Mouse (Mus musculus) hindlimb bud, embryonic 11.5 days (tissue): ENCODE results near the gene Grin2c.

Experiments used
- DNase-seq: peaks from one replicate; pipeline ENCODE4 v3.0.0-alpha.2; 2012; ENCODE audit warnings: low read depth, low spot score; ENCODE audit errors: extremely low spot score

Gene Grin2c

DNA sequence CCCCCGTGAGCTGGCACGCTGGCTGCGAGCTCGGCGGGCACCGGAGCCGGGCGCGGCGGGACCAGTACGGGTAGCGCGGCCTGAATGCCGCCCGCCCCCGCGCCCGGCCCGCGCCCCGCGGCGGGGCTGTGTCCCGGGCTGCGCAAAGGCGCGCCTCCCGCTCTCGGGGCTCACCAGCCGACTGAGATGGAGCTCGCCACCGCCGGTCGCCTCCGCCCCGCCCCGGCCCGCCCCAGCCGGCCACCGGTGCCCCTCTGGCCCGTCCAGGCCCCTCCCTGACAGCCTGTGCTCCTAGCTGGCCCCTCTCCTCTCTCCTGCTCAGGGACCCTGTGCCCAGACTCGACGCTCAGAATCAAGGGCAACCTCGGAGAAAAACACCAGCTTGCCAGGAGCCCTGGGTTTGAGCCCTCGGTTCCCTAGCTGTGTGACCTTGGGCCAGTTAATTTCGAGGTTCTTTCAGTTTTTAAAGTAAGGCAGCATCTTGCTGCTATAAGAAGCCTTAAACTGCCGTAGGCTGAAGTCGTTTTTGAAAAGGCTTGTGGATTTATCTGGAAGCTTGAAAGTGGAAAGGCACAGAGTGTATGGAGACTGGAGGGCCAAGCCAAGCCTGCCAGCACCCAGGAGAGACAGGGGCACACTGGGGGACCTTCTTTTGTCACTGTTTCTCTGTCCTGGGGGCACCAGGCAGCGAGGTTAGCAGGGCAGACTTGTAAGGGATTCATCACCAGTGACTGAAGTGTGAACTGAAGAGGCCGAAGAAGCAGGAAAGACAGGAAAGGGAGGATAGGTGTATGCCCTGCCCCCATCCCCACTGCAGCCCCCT, at the start of gene Grin2c:
Grin2c (minus strand) TSS at position 183 of the 823 bp plus-strand sequence.
- no peak for DNase-seq

DNA sequence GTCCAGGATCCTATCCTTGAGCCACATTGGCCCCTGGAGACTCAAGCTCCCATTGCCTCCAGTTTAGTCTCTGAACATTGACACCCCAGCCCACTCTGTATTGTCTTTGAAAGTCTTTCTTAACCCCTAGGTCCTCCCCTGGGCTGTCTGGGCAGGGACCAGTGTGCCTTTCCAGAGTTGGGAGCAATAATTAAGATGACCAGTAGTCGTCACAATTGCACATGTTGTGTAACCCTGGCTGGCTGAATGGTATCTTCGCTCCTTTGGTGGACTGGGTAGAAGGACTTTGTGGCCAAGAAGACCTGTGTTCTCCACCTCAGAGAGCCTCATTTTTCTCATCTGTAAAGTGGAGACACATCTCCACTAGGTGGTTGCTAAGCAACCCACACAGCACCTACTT, 47.2 kb upstream of the Grin2c start:
- DNase-seq: no peak

DNA sequence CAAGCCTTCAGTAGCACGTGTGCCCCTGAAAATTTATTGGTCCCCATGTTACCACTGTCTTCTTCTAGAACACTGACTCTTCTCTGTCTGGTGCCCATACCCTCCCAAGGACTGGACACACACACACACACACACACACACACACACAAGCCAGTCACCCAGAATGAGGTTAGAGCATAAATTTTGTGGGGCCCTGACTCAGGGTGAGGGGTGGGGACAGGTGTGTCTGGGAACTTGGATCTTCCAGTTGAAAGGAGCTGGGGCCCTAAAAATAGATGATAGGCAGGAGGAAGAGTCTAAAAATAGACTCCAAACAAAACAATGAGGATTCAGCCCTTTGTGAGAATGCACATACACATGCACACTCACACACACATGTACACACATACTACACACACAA, 41.7 kb upstream of the Grin2c start:
- no peak for DNase-seq

DNA sequence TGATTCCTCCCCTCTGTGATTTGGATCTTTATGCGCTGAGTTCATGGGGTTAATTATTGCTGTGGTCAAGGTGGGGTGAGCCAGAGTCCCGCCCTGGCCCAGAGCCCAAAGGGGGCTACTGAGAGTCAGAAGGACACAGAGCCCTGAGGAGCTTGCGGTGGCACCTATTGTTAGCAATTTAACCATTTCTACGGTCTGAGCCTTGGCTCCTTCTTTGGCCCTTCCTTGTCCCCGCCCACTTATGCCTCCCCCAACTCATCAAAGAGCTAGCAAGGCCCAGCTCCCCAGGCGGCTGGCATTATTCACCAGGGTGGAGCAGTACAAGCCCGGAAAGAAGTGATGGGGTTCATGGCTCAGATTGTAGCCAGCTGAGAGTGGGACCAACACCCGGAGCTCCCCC, 39.8 kb upstream of the Grin2c start, which contains the start of gene Otop2:
Otop2 (plus strand) TSS at position 301 of the 400 bp plus-strand sequence.
- DNase-seq: no peak

GRCm38 (mm10) chr11:115303167-115303566, 36.1 kb upstream of the Grin2c start:
- DNase-seq: no peak

- DNase-seq: no peak
These were observed 34.3 kb upstream of the Grin2c start for GRCm38 (mm10) chr11:115301351-115301750.

GRCm38 (mm10) chr11:115300745-115301144, 33.7 kb upstream of the Grin2c start:
- DNase-seq: no peak

- no peak for DNase-seq
These were observed 31.1 kb upstream of the Grin2c start for GRCm38 (mm10) chr11:115298160-115298559.

DNA sequence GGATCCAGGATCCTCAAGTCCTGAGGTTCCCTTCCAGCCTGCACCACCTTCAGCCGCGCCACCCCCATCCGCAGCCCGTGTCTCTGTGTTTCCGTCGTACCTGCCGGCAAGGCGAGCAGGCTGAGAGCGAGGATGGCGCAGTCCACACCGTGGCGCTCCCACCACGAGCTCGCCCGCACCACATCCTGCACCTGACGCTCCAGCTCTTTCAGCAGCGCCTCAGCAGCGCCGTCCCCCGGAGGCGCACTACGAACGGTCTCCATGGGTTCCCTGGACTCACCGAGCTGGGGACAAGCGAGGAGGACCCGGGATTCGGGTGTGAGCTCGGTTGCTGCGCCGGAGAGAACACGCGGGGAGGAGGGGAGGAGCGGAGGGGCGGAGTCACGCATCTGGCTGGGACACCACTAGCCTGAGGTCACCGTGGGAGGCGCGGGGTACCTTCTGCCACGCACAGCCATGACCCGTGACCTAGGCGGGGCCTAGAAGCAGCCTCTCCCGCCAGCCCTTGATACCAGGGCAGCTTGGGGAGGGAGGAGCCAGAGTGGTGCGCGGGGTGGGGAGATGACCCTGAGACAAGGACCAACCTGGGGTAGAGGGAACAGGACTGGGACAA, 30.3 kb upstream of the Grin2c start, which contains the start of gene Fads6:
Fads6 (minus strand) TSS at position 450 of the 613 bp plus-strand sequence.
- DNase-seq: no peak

GRCm38 (mm10) chr11:115296471-115297210, 29.6 kb upstream of the Grin2c start:
- DNase-seq: no peak

DNA sequence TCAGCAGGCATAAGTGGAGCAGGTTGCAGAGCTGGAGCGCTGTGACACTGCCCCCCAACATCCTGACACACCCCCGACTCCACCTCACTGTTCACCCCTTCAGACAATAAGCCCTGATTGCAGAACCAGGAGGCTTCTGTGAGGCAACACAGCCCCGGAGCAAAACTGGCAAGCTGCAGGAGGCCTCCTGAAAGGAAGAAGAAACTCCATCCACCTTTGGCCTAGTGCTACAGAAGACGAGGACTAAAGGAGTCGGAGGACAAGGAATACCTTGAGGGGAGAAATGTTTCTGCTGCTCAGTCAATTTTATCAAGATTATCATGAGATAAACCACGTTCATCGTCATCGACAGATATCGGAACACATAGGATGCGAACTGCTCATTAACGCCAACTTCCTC, 28.9 kb upstream of the Grin2c start:
- no peak for DNase-seq

GRCm38 (mm10) chr11:115292631-115293375, 25.8 kb upstream of the Grin2c start:
- no peak for DNase-seq

DNA sequence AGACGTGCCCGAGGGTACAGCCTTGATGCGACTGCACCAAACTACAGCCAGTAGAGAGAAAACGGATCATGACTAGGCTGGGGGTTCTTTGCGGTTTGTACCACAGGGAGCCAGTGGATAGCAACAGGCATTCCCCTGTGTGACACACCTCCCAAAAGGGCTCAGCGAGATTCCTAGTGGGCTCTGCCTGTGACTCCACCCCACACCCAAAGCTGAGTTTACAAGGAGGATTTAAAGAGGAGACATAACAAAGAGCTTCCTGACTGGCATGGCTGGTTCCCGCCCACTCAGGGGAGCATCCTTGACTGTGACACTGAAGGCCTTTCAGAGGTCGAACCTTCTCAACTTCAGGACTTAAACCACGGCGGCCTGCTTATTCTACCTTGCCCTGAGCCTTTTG, 24.5 kb upstream of the Grin2c start:
- DNase-seq: no peak

GRCm38 (mm10) chr11:115290919-115291318, 23.9 kb upstream of the Grin2c start:
- no peak for DNase-seq

- DNase-seq: no peak
These were observed 23.3 kb upstream of the Grin2c start for GRCm38 (mm10) chr11:115290314-115290713.

GRCm38 (mm10) chr11:115289885-115290284, 22.8 kb upstream of the Grin2c start:
- DNase-seq: no peak

- DNase-seq: no peak
These were observed 21.3 kb upstream of the Grin2c start for GRCm38 (mm10) chr11:115288305-115288704.

- no peak for DNase-seq
These were observed 20.3 kb upstream of the Grin2c start for GRCm38 (mm10) chr11:115287386-115287785.

DNA sequence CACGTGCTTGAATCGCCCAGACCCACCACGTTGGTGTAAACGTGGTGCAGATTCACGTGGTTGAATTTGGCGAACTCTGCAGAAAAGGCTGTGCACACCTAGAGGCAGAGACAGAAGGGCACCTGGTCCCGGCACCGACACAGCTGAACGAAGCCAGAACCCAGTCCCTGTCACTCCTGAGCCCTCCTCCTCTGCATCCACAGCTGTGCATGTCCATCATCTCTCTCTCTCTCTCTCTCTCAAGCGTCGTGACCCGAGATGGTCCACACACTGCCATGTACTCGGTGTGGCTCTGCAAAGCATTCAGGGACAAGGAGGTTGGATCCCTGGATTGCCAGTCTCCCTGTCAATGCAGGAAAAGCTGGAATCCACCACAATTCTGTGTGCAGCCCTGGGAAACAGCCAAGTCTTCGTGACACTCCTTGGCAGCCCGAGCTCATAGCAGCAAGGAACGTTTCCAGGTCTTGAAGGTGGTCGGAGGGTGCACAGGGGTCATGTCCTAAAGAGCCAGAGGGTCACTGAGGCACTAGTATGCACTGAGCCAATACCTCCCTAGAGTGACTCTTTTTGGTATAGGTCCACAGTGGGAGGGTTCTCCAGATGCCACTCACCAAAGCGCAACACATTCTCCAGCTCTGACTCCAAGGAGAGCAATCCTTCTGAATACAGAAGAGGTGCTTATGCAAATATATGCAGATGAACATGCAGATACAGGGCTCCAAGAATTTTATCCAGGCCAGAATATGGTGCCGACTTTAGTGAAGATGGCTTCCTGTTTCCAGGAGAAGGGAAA, 19.4 kb upstream of the Grin2c start:
- DNase-seq: no peak

DNA sequence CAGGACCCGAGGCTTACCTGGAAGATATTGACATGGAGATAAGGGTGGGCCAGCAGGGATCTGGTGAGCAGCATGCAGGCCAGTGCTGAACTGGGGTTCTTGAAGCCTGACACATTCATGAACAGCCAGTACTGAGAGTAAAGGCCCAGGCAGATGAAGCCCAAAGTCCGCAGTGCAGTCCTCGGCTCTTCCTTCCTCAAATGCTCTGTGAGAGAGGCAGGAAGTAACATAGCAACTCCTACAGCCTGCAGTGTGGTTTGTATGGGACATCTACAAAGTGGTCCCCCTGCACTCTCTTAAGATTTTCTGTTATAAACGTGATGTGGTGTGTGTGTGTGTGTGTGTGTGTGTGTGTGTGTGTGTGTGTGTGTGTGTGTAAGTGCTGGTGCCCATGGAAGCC, 18.2 kb upstream of the Grin2c start:
- DNase-seq: no peak
